Mouse (Mus musculus) myocyte (in vitro differentiated cells): Measurements from ENCODE around the gene Ttyh3. TPM values are rescaled to one million over a fixed set of nuclear protein-coding genes. Genes with fewer than 3 reads are reported as not detected.

ENCODE experiments used
- H3K27me3 ChIP-seq: one replicate; pipeline ENCODE4 v1.6.1; 2011; ENCODE audit not compliant: control insufficient read depth, insufficient read depth, insufficient read length
- H3K36me3 ChIP-seq: one replicate; pipeline ENCODE4 v1.6.1; 2011; ENCODE audit not compliant: control insufficient read depth, insufficient read depth
- H3K4me2 ChIP-seq: one replicate; pipeline ENCODE4 v1.6.1; 2011; ENCODE audit warnings: low read depth, control low read depth
- H3K4me3 ChIP-seq: one replicate; pipeline ENCODE4 v1.5.1; 2011; ENCODE audit warnings: mild to moderate bottlenecking, control low read depth, moderate library complexity
- H3K79me2 ChIP-seq: one replicate; pipeline ENCODE4 v1.6.1; 2011; ENCODE audit not compliant: control insufficient read depth, insufficient read depth
- H3ac ChIP-seq: one replicate; pipeline ENCODE4 v1.6.1; 2011; ENCODE audit not compliant: control insufficient read depth, insufficient read length
- CEBPB ChIP-seq: IDR thresholded peaks from 2 replicates; pipeline ENCODE4 v1.6.1; 2011; ENCODE audit warnings: mild to moderate bottlenecking, moderate library complexity; ENCODE audit not compliant: poor library complexity, insufficient read depth, severe bottlenecking
- E2F4 ChIP-seq: IDR thresholded peaks from one replicate; pipeline ENCODE4 v1.6.1; 2011; ENCODE audit warnings: mild to moderate bottlenecking, control low read depth, moderate library complexity; ENCODE audit not compliant: insufficient read depth
- MAX ChIP-seq: IDR thresholded peaks from one replicate; pipeline ENCODE4 v1.6.1; 2011; ENCODE audit warnings: low read depth, mild to moderate bottlenecking, control low read depth
- MYOD1 ChIP-seq, 3 experiments: IDR thresholded peaks; one replicate each; pipeline ENCODE4 v1.6.1; 2011; ENCODE audit warnings: control low read depth in 2 of 3, low read depth in 2 of 3, mild to moderate bottlenecking in 2 of 3, moderate library complexity in 1 of 3; ENCODE audit not compliant: insufficient read length in 2 of 3, control insufficient read depth in 1 of 3
- MYOG ChIP-seq, 3 experiments: IDR thresholded peaks; one replicate each; pipeline ENCODE4 v1.6.1; 2011; ENCODE audit warnings: control low read depth in 2 of 3, low read depth in 2 of 3, mild to moderate bottlenecking in 2 of 3; ENCODE audit not compliant: insufficient read length in 2 of 3, control insufficient read depth in 1 of 3, insufficient read depth in 1 of 3
- POLR2A ChIP-seq: IDR thresholded peaks from one replicate; pipeline ENCODE4 v1.6.1; 2011; ENCODE audit warnings: low read depth, mild to moderate bottlenecking, control low read depth, moderate library complexity; ENCODE audit not compliant: insufficient read length
- POLR2AphosphoS2 ChIP-seq: IDR thresholded peaks from one replicate; pipeline ENCODE4 v1.6.1; 2011; ENCODE audit warnings: low read depth, control low read depth; ENCODE audit not compliant: insufficient read length
- REST ChIP-seq: IDR thresholded peaks from one replicate; pipeline ENCODE4 v1.6.1; 2011; ENCODE audit warnings: mild to moderate bottlenecking, control low read depth, moderate library complexity; ENCODE audit not compliant: insufficient read depth, insufficient read length
- SRF ChIP-seq: IDR thresholded peaks from one replicate; pipeline ENCODE4 v1.6.1; 2011; ENCODE audit warnings: low read depth; ENCODE audit not compliant: control insufficient read depth, insufficient read length
- TCF12 ChIP-seq: IDR thresholded peaks from one replicate; pipeline ENCODE4 v1.6.1; 2011; ENCODE audit warnings: mild to moderate bottlenecking, control low read depth; ENCODE audit not compliant: poor library complexity, insufficient read depth, severe bottlenecking
- TCF3 ChIP-seq: IDR thresholded peaks from one replicate; pipeline ENCODE4 v1.6.1; 2011; ENCODE audit warnings: low read depth, control low read depth; ENCODE audit not compliant: insufficient read length
- USF1 ChIP-seq: IDR thresholded peaks from one replicate; pipeline ENCODE4 v1.6.1; 2011; ENCODE audit warnings: low read depth, mild to moderate bottlenecking, control low read depth, moderate library complexity
- polyA plus RNA-seq: library from polyadenylated mRNA; unstranded; fragments of >200 nt; fragmentation: generic; extraction: Trizol; gene quantifications from one replicate; pipeline ENCODE4 v1.2.1, GENCODE M21; 2012; ENCODE audit warnings: missing spikeins

The Ttyh3 gene
- polyA plus RNA-seq, 1 experiment: 23.8 TPM

DNA sequence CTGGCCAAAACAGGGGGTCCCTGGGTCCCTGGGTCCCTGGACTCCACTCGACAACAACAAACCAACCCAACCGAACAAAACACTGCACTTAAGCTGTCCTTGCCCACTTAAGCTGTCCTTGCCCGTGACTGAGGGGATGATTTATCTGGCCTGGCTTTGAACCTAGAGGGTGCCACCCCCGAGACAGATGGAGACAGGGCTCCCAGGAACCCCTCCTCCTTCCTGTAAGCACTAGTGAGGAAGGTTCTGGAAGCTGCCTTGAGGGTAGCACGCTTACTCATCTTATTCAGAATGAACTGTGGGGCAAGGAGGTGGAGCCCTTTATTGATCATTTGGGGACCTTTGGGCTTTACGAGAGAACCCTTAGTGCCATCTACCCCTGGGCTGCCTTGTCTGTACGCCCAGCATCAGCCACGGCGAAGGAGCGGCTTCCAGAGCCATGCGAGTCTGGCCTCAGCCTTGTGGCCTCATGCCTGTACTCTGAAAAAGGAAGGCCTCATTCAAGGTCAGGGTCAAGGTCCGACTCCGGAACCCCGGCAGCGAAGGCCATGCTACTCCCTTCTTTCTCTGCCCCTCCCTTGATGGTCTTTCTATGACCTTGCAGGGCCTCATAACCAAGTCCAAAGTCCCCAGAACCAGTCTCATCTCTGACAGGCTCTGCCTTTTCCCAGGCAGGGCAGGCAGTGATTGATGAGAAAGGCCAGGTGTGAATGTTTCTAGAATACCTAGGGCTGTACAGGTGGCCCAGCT lies 5.4 kb upstream of the Ttyh3 start:
- no peak overlapping the region for H3K4me2 ChIP-seq
- H3K79me2 ChIP-seq: no peaks in the 10 kb centered on the region
- no peaks in the 10 kb centered on the region for H3K36me3 ChIP-seq
- H3K27me3 ChIP-seq: no peaks in the 10 kb centered on the region
- H3ac ChIP-seq: no peak overlapping the region
- H3K4me3 ChIP-seq: no peak overlapping the region
- TF ChIP-seq SRF (no peak), REST (no peak), TCF12 (no peak), TCF3 (no peak), MYOG (IDR thresholded peaks at IDR 0.05; ENCODE audit: control insufficient read depth in 1 of 3, insufficient read depth in 1 of 3, insufficient read length in 2 of 3, low read depth in 2 of 3) (no peak), CEBPB (no peak)

DNA sequence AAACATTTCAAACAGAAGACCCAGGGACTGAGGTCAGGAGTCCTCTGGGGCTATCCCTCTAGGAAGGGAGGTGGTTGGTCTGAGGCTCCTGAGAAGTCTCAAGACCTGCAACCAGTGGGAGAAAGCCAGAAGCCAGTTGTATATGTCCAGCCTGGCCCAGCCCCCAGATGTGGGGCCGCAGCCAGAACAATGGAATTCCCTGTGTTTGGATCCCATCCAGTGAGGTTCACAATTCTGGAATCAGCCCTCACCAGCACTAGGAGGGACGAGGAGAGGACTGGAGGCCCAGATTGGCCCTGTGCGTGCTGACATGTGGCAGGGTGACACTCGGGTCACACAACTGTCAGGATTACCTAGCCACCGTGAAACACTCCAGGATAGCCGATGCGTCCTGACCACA lies 3.8 kb upstream of the Ttyh3 start:
- no peak overlapping the region for H3ac ChIP-seq
- no peaks in the 10 kb centered on the region for H3K27me3 ChIP-seq
- H3K4me2 ChIP-seq: no peak overlapping the region
- no peaks in the 10 kb centered on the region for H3K36me3 ChIP-seq
- no peak overlapping the region for H3K4me3 ChIP-seq
- TF ChIP-seq MYOG (IDR thresholded peaks at IDR 0.05; ENCODE audit: control insufficient read depth in 1 of 3, insufficient read depth in 1 of 3, insufficient read length in 2 of 3, low read depth in 2 of 3): no peak
- no peak for TF ChIP-seq MAX
- no peak for TF ChIP-seq POLR2AphosphoS2
- no peak for TF ChIP-seq SRF
- no peak for TF ChIP-seq MYOD1 (IDR thresholded peaks at IDR 0.05; ENCODE audit: control insufficient read depth in 1 of 3, insufficient read length in 2 of 3, low read depth in 2 of 3)
- TF ChIP-seq E2F4: no peak
- no peak for TF ChIP-seq TCF12
- no peak for TF ChIP-seq CEBPB
- no peak for TF ChIP-seq TCF3
- no peak for TF ChIP-seq REST
- no peak for TF ChIP-seq POLR2A
- no peak for TF ChIP-seq USF1
- H3K79me2 ChIP-seq: peaks cover 5% of the 10 kb centered on the region

DNA sequence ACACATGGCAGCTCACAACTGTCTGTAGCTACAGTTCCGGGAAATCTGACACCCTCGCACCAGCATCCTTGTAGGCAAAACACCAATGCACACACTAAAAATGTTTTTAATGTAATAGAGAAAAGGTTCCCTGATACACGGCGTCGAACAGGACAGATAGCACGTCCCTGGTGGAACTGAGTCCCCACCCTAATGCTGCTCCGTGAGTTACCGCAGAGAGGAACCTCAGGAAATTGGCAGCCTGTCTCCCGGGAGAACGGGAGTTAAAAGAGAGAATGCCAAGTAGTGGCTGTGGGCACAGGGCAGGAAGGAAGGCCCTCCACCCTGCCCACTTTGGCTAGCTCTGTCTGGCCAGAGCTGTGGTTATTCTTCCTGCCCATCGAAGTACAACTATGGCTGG lies 2.4 kb upstream of the Ttyh3 start:
- H3K27me3 ChIP-seq: no peaks in the 10 kb centered on the region
- no peak overlapping the region for H3ac ChIP-seq
- no peaks in the 10 kb centered on the region for H3K36me3 ChIP-seq
- peaks cover 13% of the 10 kb centered on the region for H3K79me2 ChIP-seq
- TF ChIP-seq MYOD1 (IDR thresholded peaks at IDR 0.05; ENCODE audit: control insufficient read depth in 1 of 3, insufficient read length in 2 of 3, low read depth in 2 of 3) (no peak), POLR2AphosphoS2 (no peak), MYOG (IDR thresholded peaks at IDR 0.05; ENCODE audit: control insufficient read depth in 1 of 3, insufficient read depth in 1 of 3, insufficient read length in 2 of 3, low read depth in 2 of 3) (no peak), CEBPB (no peak), POLR2A (no peak)
- no peak overlapping the region for H3K4me3 ChIP-seq
- peak overlapping the region; percentile 45 for H3K4me2 ChIP-seq

DNA sequence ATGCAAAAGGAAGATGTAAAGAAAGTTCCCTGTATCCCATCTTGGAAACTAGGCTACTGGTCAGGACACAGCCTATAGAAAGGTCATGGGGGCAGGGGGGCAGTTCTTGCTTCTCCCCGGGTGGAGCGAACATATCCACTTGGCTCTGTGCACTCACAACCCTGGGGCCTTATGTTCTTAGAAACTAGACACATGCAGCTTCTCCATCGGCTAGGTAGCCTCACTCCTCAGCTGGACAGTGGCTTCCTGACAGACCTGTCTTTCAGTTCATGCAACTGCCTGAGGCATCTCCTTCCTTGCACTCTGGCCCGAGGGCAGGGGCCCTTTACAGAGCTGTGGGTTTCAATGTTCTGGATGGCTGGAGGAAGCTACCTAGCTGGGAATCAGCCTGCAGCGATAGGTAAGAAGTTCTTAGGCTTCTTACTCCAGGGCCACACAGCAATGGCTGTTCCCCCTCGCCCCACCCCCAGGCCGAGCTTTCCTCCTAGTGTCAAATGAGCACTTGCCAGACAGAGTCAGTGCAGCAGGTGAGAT lies 1.1 kb upstream of the Ttyh3 start:
- H3K79me2 ChIP-seq: peaks cover 17% of the 10 kb centered on the region
- H3K4me2 ChIP-seq: no peak overlapping the region
- no peaks in the 10 kb centered on the region for H3K27me3 ChIP-seq
- no peak overlapping the region for H3K4me3 ChIP-seq
- TF ChIP-seq POLR2AphosphoS2: no peak
- no peak for TF ChIP-seq CEBPB
- no peak for TF ChIP-seq USF1
- no peak for TF ChIP-seq REST
- TF ChIP-seq MYOD1 (IDR thresholded peaks at IDR 0.05; ENCODE audit: control insufficient read depth in 1 of 3, insufficient read length in 2 of 3, low read depth in 2 of 3): no peak
- no peak for TF ChIP-seq MAX
- TF ChIP-seq SRF: no peak
- no peak for TF ChIP-seq TCF12
- no peak for TF ChIP-seq POLR2A
- TF ChIP-seq E2F4: no peak
- no peak for TF ChIP-seq MYOG (IDR thresholded peaks at IDR 0.05; ENCODE audit: control insufficient read depth in 1 of 3, insufficient read depth in 1 of 3, insufficient read length in 2 of 3, low read depth in 2 of 3)
- no peak for TF ChIP-seq TCF3
- no peak overlapping the region for H3ac ChIP-seq
- H3K36me3 ChIP-seq: no peaks in the 10 kb centered on the region

DNA sequence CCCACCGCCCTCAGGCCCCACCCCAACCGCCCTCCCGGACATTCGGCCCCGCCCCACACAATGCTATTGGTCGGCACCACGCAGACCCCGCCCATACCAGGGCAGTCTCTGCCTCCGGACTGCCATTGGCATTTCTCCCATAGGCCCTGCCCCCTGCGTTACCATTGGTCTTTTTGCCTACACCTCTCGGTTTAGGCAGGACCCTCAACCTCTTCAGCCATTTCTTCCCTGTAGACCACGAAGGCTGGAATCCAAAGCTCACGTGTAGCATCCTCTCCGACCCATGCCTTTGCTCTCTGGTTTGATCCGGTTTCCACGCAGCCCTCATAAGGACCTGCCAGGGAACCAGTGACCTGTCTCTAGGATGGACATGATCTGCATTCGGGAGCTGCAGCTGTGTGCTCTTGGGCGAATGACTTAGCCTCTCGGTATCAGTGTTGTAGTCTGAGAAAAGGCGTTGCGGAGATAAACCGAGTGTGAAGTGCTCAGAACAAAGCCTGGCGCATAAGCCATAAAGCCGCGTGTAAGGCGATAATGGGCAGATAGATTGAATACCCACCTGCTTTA lies 353 bp upstream of the Ttyh3 start:
- Histone ChIP-seq H3ac (peak overlapping the region; percentile 88), H3K4me3 (peak overlapping the region; percentile 47), H3K36me3 (no peaks in the 10 kb centered on the region), H3K79me2 (peaks cover 17% of the 10 kb centered on the region), H3K27me3 (no peaks in the 10 kb centered on the region), H3K4me2 (peak overlapping the region; percentile 98)
- TF ChIP-seq POLR2AphosphoS2: no peak
- no peak for TF ChIP-seq MYOG (IDR thresholded peaks at IDR 0.05; ENCODE audit: control insufficient read depth in 1 of 3, insufficient read depth in 1 of 3, insufficient read length in 2 of 3, low read depth in 2 of 3)
- TF ChIP-seq E2F4: no peak
- TF ChIP-seq SRF: peak; percentile 74
- no peak for TF ChIP-seq CEBPB
- no peak for TF ChIP-seq POLR2A
- no peak for TF ChIP-seq TCF3
- no peak for TF ChIP-seq TCF12
